Comparison of ENCODE assay signal across 15 mouse cellular contexts in genomic region chr15:83742018-83742417, GRCm38 (mm10). TPM values are rescaled to one million over a fixed set of nuclear protein-coding genes. Genes with fewer than 3 reads are reported as not detected.
DNase-seq lines count a peak whose midpoint lies in the region; ATAC-seq and TF ChIP-seq lines count a peak whose summit lies in the region.
"Had no signal": no experiment of that assay in that cellular context is flagged by ENCODE, and none has a peak within 500 bp of the region (broad histone marks: within the 10 kb centered on the region; RNA-seq: fewer than 3 reads in every experiment).

No protein-coding gene starts in this region.

- H3K4me3 ChIP-seq in forebrain, embryonic 10.5 days: no peak overlapping the region
- no peak overlapping the region for H3K4me3 ChIP-seq in forebrain, embryonic 15.5 days
- no peak overlapping the region for H3K4me3 ChIP-seq in kidney, embryonic 15.5 days (replicated peaks)
- H3K4me3 ChIP-seq in limb, embryonic 10.5 days: no peak overlapping the region
- no peak overlapping the region for H3K4me3 ChIP-seq in cerebellum, adult 2 months (replicated peaks; ENCODE audit: insufficient read depth, low read depth, low read length)
- H3K4me3 ChIP-seq: forebrain, embryonic 13.5 days; hindbrain, embryonic 12.5 days; myocyte had no signal

- H3K9ac ChIP-seq in forebrain, embryonic 15.5 days (replicated peaks): no peak overlapping the region
- H3K9ac ChIP-seq in kidney, embryonic 15.5 days: no peak overlapping the region
- H3K9ac ChIP-seq: forebrain, embryonic 13.5 days; hindbrain, embryonic 12.5 days; liver, embryonic 14.5 days had no signal

- no peak for DNase-seq in forebrain, embryonic 10.5 days (ENCODE audit: extremely low spot score, low spot score)
- peak; percentile 25 for DNase-seq in kidney, adult 9 months
- DNase-seq in limb, embryonic 10.5 days (ENCODE audit: low spot score): no peak
- DNase-seq in lung, postnatal 4 days: peak; percentile 23 to 62
- DNase-seq in cerebellum, adult 2 months: no peak
- DNase-seq in layer of hippocampus, adult 9-11 months: no peak
- DNase-seq: cerebellum, adult 18-20 months; gastrocnemius, postnatal 36 days had no signal

- H3K4me1 ChIP-seq in forebrain, embryonic 10.5 days: peaks cover 34% of the 10 kb centered on the region
- H3K4me1 ChIP-seq in forebrain, embryonic 15.5 days: peaks cover 17% of the 10 kb centered on the region
- H3K4me1 ChIP-seq in kidney, embryonic 15.5 days: peaks cover 27% of the 10 kb centered on the region
- peaks cover 52% of the 10 kb centered on the region for H3K4me1 ChIP-seq in limb, embryonic 10.5 days
- no peaks in the 10 kb centered on the region for H3K4me1 ChIP-seq in cerebellum, adult 2 months (ENCODE audit: control insufficient read depth, insufficient read depth, low read length)

- WGBS in forebrain, embryonic 10.5 days: 83% methylated on average over 1 of the region's 1 CpGs
- WGBS in forebrain, embryonic 15.5 days: 94% methylated on average over 1 of the region's 1 CpGs
- WGBS in kidney, embryonic 15.5 days: 62% methylated on average over 1 of the region's 1 CpGs
- 93% methylated on average over 1 of the region's 1 CpGs for WGBS in limb, embryonic 10.5 days
- WGBS in cerebellum, adult 2 months: 97% methylated on average over 1 of the region's 1 CpGs

- no peak for ATAC-seq in forebrain, embryonic 15.5 days (replicated peaks)
- no peak for ATAC-seq in kidney, embryonic 15.5 days (replicated peaks; ENCODE audit: low FRiP score)
- ATAC-seq: forebrain, embryonic 13.5 days had no signal

- H3K27ac ChIP-seq in forebrain, embryonic 10.5 days: peak overlapping the region; percentile 82
- H3K27ac ChIP-seq in forebrain, embryonic 15.5 days (replicated peaks): no peak overlapping the region
- H3K27ac ChIP-seq in kidney, embryonic 15.5 days: no peak overlapping the region
- H3K27ac ChIP-seq in limb, embryonic 10.5 days: peak overlapping the region; percentile 85
- H3K27ac ChIP-seq in cerebellum, adult 2 months (ENCODE audit: insufficient read depth, low read length): no peak overlapping the region
- H3K27ac ChIP-seq: forebrain, embryonic 13.5 days; hindbrain, embryonic 12.5 days; kidney, postnatal 0 days; liver, embryonic 14.5 days had no signal

- H3K36me3 ChIP-seq in forebrain, embryonic 10.5 days (replicated peaks): no peaks in the 10 kb centered on the region
- H3K36me3 ChIP-seq in forebrain, embryonic 15.5 days: no peaks in the 10 kb centered on the region
- H3K36me3 ChIP-seq in kidney, embryonic 15.5 days: no peaks in the 10 kb centered on the region
- H3K36me3 ChIP-seq in limb, embryonic 10.5 days: no peaks in the 10 kb centered on the region
- H3K36me3 ChIP-seq: hindbrain, embryonic 12.5 days had no signal

- peaks cover 20% of the 10 kb centered on the region for H3K27me3 ChIP-seq in forebrain, embryonic 10.5 days (ENCODE audit: poor library complexity, severe bottlenecking)
- H3K27me3 ChIP-seq in forebrain, embryonic 15.5 days: no peaks in the 10 kb centered on the region
- 0 out of 2 replicates have a peak, but pooled peaks cover 3% of the 10 kb centered on the region for H3K27me3 ChIP-seq in kidney, embryonic 15.5 days
- no peaks in the 10 kb centered on the region for H3K27me3 ChIP-seq in limb, embryonic 10.5 days (ENCODE audit: low read depth, poor library complexity, severe bottlenecking)
- no peaks in the 10 kb centered on the region for H3K27me3 ChIP-seq in cerebellum, adult 2 months (ENCODE audit: control insufficient read depth, insufficient read depth, low read length)
- H3K27me3 ChIP-seq: hindbrain, embryonic 12.5 days had no signal

- H3K4me2 ChIP-seq in forebrain, embryonic 15.5 days (replicated peaks): no peak overlapping the region
- H3K4me2 ChIP-seq in kidney, embryonic 15.5 days: no peak overlapping the region
- H3K4me2 ChIP-seq: forebrain, embryonic 13.5 days; hindbrain, embryonic 12.5 days had no signal

- TF ChIP-seq POLR2A in cerebellum, adult 2 months (IDR thresholded peaks at IDR 0.05; ENCODE audit: borderline replicate concordance, insufficient read depth, low read length): no peak

- TF ChIP-seq CTCF in cerebellum, adult 2 months (IDR thresholded peaks at IDR 0.05; ENCODE audit: borderline replicate concordance, insufficient read depth, low read depth, low read length): no peak

- H3K9me3 ChIP-seq in forebrain, embryonic 10.5 days: no peaks in the 10 kb centered on the region
- no peaks in the 10 kb centered on the region for H3K9me3 ChIP-seq in forebrain, embryonic 15.5 days
- no peaks in the 10 kb centered on the region for H3K9me3 ChIP-seq in kidney, embryonic 15.5 days (replicated peaks)
- no peaks in the 10 kb centered on the region for H3K9me3 ChIP-seq in limb, embryonic 10.5 days (replicated peaks)
- H3K9me3 ChIP-seq: forebrain, embryonic 13.5 days; hindbrain, embryonic 12.5 days had no signal

RNA-seq across cellular contexts. Expression of gene Scube1, which starts 17.2 kb away (rescaled TPM):
- polyA plus RNA-seq in forebrain, embryonic 10.5 days (2016; fragmentation: Nextera tagmentation; extraction: Ambion mirVana): 58.7 and 68.0 TPM in 2 replicates
- polyA plus RNA-seq in forebrain, embryonic 15.5 days (2015; fragmentation: Nextera tagmentation; extraction: Ambion mirVana): 17.9 and 20.9 TPM in 2 replicates
- 5.1 and 6.1 TPM in 2 replicates for polyA plus RNA-seq in kidney, embryonic 15.5 days (2015; fragmentation: Nextera tagmentation; extraction: Ambion mirVana)
- 124 TPM in 2 replicates for polyA plus RNA-seq in limb, embryonic 10.5 days (2016; fragmentation: Nextera tagmentation; extraction: Ambion mirVana)
- 2.9 and 3.1 TPM in 2 replicates for polyA plus RNA-seq in cerebellum, adult 2 months (2012; rRNA removed)
- polyA plus RNA-seq: myocyte had no signal

RNA-seq across cellular contexts. Expression of gene Mpped1, which starts 37.2 kb away (rescaled TPM):
- 33.4 and 35.9 TPM in 2 replicates for polyA plus RNA-seq in forebrain, embryonic 10.5 days (2016; fragmentation: Nextera tagmentation; extraction: Ambion mirVana)
- polyA plus RNA-seq in forebrain, embryonic 15.5 days (2015; fragmentation: Nextera tagmentation; extraction: Ambion mirVana): 323 and 347 TPM in 2 replicates
- 0.41 and 0.70 TPM in 2 replicates for polyA plus RNA-seq in kidney, embryonic 15.5 days (2015; fragmentation: Nextera tagmentation; extraction: Ambion mirVana)
- 2.4 and 3.8 TPM in 2 replicates for polyA plus RNA-seq in limb, embryonic 10.5 days (2016; fragmentation: Nextera tagmentation; extraction: Ambion mirVana)
- 9.7 and 12.0 TPM in 2 replicates for polyA plus RNA-seq in cerebellum, adult 2 months (2012; rRNA removed)
- polyA plus RNA-seq: myocyte had no signal

Comparison
In these comparisons a context has a peak if more than half of its experiments do, and no peak if none do; other contexts are left out.
1. H3K27ac ChIP-seq: peak in forebrain, embryonic 10.5 days (single experiment) and limb, embryonic 10.5 days (single experiment); none in forebrain, embryonic 15.5 days (single experiment), kidney, embryonic 15.5 days (single experiment) and cerebellum, adult 2 months (single experiment).
2. DNase-seq: peak in kidney, adult 9 months (single experiment) and lung, postnatal 4 days (2 of 2); none in forebrain, embryonic 10.5 days (single experiment), limb, embryonic 10.5 days (single experiment), cerebellum, adult 2 months (0 of 2) and layer of hippocampus, adult 9-11 months (single experiment).